Mouse (Mus musculus) kidney, adult 9 months (tissue): ENCODE data around the gene Cfap54.

Experiments used
- DNase-seq: peaks from one replicate; pipeline ENCODE4 v3.0.0; 2022

The Cfap54 gene

DNA sequence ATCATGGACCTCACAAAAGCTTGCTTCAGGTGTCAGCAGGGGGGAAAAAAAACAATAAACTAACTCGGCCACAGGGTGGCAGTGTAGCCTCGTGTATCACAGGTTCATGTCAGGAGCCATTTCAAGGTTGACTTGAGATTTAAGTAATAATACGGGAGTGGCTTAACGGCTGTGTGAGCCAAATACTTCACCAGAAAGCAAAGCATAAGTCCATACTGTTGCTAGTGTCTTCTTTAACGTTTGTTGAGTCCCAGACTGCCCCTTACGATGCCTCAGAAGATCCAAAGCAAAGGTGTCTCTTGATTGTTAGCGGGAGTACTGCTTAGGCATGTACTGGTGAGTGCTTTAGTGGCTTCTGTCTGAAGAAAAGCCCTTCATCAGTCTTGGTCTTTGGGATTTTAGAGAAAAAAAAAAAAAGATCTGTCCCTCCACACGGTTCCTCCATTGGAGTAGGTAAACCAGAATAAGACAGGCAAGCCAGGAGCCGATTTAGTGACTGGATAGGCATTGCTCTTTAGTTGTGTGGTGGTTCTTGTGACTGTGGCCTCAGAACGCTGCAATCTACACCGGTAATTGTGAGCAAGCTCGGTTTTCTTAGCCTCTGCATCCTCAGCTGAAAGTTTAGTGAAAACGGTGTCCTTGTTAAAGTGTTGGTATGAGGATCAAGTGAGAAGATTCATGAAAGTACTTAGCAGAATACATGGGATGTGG is 30.2 kb downstream of the Cfap54 start:
- DNase-seq: peak; percentile 84

DNA sequence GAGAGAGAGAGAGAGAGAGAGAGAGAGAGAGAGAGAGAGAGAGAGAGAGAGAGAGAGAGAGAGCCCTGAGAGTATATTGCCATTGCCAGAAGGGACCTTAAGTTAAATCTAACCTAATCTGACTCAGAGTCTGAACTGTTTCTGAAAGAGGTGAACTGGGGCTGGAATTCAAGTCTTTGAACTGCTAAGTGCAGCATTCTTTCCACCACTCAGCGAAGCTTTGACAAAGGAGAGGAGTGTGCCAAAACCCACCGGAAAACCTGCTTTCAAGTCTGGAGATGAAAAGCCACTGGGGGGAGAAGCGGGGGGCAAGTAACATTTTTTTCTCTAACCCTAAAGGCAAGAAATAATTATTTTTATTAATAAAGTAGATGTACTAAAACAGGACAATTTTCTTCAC is 30.8 kb downstream of the Cfap54 start:
- no peak for DNase-seq

DNA sequence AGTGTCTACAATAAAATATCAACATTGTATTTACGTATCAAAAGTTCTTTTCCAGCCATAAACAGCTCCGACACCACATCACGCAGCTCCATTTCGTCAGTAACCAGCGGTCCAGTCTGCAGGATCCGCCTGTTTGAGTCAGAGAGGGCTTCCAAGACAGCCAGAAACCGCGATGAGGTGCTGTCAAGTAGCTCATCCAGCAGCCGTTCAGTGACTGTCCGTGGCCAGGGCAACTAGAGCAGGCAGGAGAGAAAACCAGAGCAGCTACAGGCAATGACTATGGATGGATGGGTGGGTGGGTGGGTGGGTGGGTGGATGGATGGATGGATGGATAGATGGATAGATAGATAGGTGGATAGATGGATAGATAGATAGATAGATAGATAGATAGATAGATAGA is 38.2 kb downstream of the Cfap54 start:
- no peak for DNase-seq

DNA sequence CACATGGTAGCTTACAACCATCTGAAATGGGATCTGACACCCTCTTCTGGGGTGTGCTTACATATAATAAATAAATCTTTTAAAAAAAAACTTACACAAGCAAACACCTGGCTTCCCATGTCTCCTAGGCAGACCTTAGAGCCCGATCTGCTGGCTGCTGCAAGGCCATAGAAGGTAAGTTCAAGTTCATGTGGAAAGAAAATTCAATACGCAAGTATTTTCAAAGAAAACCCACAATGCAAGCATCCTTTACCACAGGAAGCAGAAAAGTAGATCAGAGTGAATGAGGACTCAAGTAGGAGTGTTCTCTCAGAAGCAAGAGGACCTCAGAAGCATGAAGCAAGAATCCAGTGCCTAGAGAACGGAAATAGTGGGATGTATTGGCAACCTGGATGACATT is 39.6 kb downstream of the Cfap54 start:
- no peak for DNase-seq

DNA sequence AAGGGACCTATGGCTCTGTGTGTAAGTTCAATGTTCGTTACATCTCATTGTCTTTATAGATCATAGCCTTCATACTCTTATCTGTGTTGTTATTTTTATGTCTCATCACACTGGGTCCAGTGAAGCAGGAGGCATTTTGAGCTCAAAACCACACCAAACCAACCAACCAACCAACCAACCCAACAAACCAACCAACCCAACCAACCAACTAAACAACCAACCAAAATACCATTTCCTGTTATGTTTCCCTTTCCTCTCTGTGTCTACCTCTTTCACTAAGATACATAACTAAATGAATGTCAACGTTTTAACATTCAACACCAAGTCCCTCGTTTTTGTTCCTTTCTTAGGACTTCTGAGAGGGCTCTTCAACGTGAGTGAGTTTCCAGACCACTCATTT is 40.0 kb downstream of the Cfap54 start:
- DNase-seq: no peak

DNA sequence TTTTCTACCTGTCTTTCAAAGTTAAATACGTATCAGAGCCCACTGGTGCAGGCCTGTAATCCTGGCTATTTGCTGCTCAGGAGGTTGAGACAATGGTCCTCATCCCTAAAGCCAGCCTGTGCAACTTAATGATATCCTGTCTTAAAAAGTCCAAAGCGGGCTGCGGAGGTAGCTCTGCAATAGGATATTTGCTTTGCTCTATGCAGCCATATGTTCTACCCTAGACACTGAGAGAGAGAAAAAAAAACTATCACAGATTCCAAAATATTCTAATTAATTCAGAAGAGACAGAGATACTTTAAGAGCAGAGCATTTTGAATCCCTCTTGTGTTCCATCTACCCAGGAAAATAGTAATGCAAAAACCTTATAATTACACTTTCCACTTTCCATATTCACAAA is 44.9 kb downstream of the Cfap54 start:
- no peak for DNase-seq

DNA sequence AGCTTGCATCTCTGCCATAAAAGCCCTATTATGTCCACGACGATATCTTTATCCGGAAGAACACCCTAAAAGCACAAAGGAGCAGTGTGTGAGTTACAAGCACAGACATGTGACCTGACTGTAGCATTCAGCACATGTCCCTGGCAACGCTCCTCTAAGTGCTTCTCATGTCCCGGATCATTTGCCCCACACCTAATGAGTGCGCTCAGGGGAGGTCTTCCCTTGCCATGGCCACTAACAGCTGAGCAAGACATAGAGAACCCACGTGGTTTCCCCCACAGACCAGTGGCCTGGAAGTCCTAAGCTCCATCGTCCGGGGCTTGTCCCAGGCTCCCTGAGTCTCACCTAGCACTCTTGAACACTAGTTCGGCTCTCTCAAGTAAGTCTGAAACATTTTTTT is 45.9 kb downstream of the Cfap54 start:
- DNase-seq: no peak

DNA sequence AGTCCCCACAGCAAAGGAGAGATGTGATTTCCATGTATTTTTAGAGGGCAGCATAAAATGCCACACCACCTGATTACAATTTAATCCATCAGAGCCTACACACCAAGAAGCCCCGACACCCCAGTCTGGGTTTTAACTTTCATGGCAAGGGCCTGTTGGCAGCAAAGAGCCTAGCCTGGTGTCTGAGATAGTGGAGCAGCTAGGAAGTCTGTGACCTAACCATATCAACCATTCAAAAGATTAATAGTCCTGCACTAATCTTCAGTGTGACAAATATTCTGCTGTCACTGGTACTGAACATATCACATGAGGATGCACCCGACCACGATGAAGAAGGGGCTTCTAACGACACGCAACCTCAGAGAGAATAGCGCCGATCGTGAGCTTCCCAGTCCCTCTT is 58.1 kb downstream of the Cfap54 start:
- DNase-seq: no peak

DNA sequence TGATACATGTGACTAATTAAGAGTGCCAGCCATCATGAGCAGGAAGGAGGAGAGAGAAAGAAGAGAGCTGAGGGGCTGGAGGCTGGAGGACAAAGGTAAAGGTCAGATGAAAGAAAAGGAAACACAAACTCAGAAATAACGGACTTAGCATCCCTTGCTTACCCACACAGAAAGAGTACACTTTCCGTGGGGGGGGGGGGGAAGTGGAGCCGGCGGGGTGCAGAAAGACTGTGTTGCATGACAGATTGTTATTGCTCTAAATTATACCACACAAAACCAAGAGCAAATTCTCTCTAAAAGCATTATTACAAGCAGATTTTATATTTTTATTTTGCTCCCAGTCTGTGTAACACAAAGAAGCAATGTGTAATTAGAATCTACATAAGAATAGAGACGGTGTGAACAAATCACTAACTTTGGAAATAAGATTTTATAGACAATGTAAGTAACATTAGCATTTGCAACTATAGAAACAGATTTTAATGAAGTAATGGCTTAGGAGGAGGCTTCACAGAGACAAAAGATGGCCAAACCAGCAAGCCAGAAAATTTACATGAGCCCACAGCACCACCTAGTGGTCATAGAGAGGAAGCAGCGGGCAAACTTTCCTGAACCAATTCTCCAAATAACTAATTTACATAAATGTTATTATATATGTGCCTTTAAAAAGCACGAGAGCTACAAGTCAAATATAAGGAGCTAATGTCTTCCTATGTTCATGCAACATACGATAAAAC is 67.2 kb downstream of the Cfap54 start:
- peak; percentile 60 for DNase-seq

DNA sequence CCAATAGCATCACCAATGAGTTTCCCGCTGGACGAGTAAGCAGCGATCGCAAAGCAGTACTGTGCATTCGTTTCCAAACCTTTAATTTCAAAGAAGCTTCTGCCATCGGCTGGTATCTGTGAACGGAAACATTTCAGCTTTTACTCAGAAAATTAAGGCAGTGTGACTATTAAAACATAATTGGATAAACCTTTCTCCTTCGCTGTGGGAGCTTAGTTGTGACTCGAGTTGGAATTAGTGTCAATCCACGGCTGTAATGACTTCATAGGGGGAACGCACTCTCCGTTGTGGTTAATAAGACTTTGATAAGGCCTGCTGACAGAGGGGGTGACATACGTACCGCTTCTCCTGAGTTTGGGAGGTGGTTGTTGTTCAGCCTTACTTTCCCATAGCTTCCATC is 70.3 kb downstream of the Cfap54 start:
- no peak for DNase-seq

DNA sequence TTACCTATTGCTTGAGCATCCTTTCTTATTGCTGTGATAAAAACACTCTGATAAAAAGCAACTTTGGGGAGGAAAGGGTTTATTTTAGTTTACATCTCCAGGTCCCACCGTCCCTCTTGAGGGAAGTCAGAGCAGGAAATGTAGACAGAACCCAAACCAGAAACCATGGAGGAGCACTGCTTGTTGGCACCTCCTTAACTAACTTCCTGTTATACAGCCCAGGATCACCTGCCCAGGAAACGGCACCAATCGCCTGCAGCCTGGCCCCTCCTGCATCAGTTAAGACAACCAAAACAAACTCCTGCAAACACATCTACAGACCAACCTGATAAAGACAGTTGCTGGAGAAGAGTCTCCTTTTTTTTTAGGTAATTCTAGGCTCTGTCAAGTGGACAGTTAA is 74.4 kb downstream of the Cfap54 start:
- no peak for DNase-seq

DNA sequence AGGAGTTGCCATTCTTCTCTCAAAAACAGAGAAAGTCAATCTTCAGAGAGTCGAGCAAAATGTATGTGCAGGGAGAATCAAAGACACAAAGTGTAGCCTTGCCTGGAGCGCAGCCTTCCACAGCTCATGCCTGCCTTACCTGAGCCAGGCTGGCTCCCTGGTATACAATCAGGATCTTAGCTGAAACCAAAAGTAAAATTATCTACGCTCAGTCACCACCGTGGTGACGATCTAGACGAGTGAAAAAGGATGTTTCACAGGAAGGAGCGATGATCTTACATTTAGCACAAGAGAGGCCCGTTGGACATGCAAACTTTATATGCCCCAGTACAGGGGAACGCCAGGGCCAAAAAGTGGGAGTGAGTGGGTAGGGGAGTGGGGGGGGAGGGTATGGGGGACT is 75.0 kb downstream of the Cfap54 start:
- DNase-seq: no peak

DNA sequence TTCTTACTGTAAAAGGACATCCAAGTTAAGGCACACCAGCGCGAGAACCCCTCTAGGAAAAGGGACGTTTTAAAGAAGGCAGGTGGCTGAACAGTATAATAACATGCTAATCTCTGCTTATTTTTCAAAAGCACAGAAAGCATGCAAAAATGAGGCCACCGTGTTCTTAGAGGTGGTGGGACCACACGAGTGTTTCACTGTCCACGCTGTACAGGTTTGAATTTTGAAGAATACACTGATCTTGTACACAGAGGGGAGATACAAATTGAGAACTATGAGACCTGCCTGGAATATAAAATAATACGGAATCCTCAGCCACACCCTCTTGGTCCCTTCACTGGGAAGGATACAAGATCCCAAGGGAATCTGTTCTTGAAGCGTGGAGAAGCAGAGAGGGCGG is 82.9 kb downstream of the Cfap54 start:
- DNase-seq: no peak

DNA sequence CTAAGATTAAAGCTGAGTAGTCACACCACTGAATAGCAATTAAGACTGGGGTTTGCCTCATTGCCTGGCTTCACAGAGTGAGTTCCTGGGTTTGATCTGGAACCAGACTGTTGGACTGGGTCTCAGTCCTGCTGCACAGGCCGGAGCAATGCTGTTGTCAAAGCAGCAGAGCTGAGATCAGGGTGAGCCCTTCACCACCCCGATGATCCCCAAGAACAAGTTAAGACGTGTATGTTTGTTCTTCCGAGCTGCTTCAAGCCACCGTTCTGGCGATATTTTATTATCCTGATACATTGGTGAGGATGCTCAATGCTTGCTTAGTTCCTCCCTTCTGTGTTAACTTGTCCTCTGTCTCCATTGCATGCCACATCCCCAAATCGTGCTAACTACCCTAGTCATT is 86.2 kb downstream of the Cfap54 start:
- DNase-seq: no peak

DNA sequence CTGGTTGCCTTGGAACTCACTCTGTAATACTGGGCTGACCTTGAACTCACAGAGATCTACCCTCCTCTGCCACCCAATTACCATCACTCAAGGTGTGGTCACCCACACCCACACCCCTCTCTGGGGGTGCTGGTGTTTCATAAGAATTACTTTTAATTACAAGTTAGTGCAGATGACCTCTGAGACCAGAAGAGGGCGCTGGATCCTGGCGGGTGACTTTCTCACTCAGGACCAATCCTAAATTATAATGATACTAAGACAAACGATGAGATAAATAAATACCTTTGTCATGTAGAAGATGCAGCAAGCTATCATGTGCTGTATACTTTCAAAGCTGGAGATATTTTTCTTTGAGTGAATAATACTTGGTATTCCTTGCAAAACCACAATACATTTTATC is 87.1 kb downstream of the Cfap54 start:
- no peak for DNase-seq

DNA sequence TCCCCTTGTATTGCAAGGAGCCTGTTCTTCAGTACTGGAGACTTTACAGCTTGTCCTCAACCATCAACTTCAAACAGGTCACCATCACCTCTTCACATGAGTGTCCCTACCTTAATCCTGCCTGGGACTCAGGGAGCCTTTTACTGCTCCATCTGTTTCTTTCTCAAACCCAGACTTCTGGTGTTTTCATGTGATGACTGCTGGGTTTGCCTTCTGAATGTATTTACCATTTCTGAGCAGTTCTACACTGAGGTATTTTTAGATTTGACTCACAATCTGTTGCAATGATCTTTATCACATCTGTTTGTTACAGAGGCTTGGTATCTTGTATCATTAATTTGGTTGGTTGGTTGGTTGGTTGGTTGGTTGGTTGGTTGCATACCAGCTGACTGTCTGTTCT is 88.9 kb downstream of the Cfap54 start:
- DNase-seq: no peak

DNA sequence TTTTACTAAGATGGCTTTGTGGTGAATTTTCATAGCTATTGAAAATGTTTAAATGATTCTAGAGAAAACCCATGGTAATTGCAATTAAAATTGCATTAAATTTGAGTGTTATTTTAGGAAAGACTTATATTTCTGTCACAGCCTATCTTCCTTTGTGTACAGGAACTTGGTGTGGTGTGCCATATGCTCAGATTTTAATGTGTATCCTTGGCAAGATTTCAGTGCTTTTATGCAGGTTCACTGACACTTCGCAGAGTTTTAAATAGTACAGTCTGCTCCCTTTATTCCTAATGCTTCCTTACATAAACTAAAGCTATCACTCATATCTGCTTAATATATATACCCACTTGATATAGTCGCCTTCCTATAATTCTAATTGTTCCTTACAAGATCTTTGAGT is 90.8 kb downstream of the Cfap54 start:
- no peak for DNase-seq

DNA sequence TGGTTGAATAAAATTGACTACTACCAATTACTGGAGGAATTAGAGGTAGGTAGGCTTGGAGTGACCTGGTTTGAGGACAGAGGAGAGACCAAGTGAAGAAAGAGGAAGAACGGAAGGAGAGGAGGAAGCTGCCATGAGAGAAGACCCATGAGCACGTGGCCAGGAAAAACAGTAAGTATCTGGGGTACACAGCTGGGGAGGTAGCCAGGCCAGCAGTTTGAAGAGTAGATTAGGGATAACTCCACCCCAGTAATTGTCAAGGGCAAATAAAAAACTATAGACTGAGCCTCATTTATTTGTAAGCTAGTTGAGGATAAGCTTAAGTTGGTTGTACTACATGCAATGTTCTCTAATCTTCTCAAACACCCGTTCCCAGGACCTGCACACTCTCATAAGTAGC is 116.3 kb downstream of the Cfap54 start:
- DNase-seq: no peak

DNA sequence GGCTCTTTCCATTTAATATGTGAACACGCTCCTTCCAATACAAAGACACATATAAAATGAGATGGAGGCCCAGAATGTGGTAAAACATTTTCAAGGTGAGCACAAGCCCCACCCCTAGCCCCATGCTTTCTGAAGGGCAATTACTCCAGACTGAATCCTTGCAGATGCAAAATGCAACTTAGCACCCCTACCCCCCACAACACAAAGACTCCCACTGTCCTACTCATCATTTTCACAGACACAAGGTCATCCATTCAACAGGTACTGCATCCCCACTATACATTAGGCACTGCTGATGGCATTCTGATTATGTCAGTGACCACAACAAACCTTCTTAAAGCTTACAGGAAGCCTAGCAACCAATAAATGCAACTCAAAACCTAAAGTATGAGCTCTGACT is 131.4 kb downstream of the Cfap54 start:
- no peak for DNase-seq

DNA sequence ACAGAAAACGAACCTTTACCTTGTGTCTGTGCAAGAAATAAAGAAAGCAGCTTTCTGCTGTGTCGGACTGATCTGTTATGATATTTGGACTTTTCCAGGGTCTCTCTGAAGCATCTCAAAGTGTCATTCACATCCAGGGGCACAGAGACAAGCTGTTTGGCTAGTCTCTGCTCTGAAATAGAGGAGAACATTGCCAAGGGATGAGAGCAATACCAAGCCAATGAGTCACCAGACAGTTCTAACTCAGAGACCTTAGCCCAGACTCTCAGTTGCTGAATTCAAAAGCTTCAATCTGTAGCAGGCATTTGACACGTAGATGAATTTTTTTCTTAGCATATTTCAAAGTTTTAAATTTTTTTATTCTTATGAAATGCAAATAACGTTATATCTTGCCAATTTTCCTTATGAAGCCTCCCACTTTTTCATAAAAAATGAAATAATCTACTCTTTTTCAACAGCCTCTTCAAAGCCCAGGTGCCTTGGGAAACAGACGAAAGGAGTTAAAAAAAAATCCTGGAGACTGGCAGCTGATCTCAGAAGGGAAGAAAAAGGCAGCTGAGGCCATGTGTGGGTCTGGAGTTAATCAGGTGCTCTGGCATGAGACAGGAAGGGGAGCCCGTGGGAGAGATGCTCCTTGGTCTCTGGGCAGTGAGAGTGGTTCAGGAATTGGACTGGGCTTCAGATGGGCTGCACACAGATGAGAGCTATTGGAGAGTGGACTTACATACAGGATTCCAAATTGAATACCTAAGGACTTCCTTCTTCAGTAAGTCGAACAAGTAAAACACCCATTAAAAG is 138.4 kb downstream of the Cfap54 start:
- DNase-seq: no peak

DNA sequence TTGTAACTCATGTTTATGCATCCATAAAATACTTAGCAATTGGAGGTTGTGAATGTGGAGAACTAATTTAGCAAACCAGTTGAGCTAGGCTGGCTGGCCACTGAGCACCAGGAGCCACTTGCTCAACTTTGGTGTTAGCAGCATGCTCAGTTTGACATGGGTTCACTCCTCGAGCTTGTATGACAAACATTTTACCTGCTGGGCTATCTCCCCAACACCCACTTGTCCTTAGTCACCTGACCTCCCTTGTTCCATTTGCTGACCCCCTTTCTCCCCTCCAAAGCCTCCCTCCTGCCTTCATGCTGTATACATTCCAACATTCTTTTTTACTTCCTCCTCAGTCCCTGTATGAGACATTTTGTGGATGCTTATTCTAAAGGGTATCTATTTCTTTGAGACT is 139.8 kb downstream of the Cfap54 start:
- DNase-seq: no peak

DNA sequence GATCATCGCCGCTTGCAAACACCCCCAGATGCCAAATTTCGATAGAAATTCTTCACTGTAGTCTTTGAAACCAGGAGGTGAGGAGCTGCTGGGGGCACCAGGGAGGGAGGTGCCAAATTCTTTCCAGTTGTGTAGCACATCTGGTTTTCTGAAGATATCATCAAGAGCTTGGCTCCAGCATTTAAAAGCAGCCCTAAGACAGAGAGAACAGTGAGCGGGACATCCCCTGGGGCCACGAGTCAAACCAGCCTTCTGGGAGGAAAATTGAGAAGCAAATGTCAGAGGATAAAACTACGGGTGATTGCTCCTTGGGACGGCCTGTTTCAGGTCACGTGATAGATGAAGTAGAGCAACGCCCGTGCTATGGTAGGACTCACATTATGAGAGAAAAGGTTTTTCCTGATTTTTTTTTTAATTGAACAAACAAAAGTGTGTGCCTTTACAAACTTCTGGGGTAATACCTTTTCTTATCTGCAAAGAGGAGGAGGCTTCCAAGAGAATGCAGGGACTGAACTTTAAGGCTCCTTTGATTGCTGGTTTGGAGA is 143.6 kb downstream of the Cfap54 start:
- no peak for DNase-seq

DNA sequence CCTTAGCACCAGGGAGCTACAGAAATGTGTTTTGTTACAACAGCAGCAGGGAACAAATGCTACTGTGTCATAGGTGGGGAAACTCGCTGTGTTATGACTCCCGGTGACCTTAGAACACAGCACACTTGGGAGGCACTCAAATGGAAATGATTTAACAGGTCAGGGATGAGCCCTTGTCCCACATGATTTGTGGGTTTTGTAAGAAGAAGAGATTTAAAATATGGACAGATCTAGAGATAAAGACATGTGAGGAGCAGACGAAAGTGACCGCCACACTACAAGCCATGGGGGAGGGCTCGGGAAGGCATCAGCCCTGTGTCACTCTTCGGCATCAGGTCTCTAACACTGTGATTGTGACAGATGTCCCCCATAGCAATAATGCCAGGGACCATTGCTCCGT is 144.3 kb downstream of the Cfap54 start:
- no peak for DNase-seq

DNA sequence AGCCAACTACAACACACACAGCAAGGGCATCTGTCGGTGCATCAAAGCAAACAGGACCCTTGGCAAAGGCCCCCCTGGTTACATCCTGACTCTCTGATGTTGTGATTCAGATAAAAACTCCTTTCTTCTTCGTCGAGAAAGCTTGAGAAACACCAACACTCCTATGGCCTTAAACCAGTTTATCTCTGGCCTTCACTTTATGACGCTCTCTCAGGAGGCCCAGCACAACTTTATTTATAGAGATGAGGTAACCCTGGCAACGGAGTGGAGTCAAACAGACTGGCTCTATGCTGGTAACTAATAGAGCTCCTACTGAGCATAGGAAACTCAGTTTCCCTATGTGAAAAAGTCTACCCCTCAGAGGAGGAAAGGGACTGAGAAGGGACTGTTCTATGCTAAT is 146.9 kb downstream of the Cfap54 start:
- DNase-seq: no peak
